Mouse (Mus musculus) CD8-positive naive resting alpha-beta T cell, adult 2 months (primary cell): Measurements from ENCODE around the gene Gm42906.

ENCODE experiments used
- DNase-seq, 2 experiments: peaks; one replicate each; pipeline ENCODE4 v3.0.0; 2022; ENCODE audit warnings: low read depth in 2 of 2, low spot score in 2 of 2

Gene Gm42906

DNA sequence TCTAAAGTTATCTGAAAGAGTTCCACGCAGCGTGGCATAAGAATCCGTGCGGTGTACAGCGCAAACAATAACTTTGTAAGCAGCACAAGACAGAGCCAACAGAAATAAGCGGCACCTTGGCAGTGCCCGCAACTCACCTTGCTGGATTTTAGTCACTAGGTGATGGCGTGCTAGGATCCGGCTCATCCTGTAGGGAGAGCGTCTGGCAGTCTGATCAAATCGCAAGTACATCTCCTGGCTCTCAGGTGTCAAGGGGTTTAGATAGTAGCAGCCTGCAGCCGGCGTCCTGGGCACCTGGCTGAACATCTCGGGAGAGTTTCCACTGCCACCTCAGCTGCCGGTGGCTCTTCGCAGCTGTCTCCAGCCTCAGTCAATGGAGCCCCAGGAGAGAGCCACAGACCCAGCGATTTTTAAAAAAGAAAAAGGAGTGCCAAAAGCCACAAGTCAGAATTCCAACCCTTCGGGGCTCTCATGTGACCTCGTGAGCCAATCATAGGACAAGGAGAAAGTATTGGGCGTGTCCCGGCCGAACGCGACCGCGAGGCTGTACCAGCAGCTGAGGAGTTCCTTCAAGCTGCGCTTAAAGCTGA is 238.1 kb downstream of the Gm42906 start:
- DNase-seq = no peak

DNA sequence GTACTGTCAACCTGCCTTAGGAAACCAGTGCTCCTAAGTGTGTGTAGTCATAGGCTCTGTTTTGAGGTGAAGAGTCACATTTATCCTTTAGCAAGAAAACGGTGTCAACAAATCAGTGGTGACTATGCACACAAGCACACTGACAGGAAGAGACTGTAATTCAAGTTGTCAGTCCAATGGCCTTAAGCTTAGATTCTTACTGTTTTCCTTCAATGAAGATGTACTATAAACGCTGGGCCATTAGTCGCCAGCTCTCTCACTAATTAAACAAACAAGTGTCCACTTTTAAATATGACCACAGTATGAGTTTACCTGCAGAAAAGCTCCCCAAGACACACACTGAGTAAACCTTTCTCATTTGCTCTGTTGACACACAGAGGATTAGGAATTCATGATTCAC is 238.6 kb downstream of the Gm42906 start:
- DNase-seq = no peak

DNA sequence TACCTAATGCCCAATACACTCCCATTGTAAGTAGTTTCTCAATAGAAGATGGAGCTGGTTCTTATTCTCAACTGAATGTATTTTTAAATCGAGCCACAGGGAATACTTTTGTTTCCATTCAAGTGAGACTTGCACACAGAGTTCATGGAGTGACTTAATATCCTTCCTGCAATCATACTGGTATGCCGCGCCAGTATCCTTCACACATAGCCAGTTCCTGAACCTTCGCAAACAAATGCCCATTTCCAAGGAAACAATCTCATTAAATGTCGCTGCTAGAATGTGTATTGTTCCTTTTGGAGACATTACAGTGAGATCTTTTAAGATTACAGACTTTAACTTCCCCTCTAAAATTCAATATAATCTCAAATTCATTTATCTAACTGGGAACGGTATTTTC is 239.3 kb downstream of the Gm42906 start:
- no peak for DNase-seq

DNA sequence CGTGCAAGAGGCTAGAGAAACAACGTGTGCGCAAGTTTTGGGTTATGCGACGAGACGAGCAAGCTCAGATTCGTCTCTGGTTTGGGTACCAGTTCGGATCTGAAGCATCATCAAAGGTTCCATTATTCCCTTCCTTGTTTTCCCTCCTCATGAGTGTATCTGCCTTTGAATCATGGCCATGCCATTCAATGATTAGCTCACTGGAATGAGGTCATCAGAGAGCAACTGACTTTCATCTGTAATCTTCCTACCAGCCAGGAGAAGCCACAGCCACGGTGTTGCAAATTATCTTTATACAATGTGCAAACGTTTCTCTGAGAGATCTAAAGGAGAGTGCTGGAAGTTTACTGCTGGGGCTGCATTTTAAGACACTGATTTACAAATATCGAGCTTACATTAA is 240.6 kb downstream of the Gm42906 start:
- no peak for DNase-seq

DNA sequence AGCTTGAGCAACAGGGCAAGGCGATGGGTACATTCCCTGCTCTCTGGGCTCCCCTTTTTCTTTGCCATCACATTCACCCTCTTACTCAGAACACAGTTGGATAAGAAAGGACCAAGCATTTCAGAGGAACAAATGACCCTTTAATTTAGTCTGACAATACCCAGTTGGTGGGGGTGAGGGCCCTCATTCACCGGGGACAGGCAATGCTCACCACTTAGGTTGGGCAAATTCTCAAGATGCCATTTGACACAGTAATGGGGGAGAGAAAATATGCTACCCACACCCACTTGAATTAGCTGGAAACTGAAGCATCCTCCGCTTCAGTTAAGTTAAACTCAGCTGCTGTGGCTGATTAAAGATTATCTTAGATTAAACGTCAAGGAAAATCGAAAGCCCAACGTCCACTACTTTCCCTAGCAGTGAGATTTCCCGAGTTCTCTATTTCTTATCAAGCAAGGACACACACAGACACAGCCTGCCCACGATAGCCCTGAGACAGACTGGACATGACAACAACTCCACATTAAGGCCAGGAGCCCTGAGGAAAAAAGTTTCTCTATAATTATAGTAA is 242.6 kb downstream of the Gm42906 start:
- no peak for DNase-seq

DNA sequence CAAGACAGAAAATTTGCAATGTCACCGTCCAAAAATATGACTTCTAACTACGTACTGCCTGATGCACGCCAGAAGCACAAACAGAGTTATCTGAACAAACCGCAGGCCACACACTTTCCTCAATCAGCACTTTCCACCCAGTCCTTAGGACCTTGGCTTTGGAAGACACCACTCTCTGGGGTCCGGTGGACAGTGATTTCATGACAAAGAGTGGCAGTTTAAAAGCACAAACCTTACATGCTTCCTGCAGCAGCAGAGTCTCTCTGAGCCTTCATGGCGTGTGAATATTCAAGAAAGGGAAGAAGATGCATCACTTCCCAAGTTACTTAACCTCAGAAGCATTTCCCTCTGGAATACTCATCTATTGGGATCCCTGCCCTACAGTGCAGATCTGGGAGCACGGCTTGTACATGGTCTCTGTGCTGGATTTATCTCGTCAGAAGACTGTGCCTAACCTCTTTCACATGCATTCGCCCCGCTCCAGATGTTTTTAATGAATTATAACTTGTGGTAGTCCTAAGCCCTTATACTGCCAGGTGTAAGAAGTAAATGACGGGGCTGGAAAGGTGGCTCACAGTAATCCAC is 244.2 kb downstream of the Gm42906 start:
- no peak for DNase-seq

DNA sequence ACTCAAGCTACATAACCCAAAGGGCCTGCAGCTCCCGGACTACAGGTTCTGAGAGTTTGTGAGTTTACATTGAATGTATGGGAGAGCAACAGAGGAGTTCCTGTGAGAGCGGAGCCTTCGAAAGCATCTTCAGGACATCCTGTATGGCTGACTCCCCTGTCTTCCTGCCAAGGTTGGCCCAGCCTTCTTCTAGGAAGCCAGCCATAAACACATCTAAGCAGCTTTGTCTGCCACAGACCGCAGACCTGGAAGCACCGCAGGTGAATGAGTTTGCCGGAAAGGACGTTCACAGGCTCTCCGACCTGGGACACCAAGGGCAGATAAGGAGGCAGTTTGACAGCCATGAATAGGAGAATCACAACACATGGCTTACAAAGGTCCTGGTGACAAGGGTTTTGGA is 246.7 kb downstream of the Gm42906 start:
- no peak for DNase-seq

DNA sequence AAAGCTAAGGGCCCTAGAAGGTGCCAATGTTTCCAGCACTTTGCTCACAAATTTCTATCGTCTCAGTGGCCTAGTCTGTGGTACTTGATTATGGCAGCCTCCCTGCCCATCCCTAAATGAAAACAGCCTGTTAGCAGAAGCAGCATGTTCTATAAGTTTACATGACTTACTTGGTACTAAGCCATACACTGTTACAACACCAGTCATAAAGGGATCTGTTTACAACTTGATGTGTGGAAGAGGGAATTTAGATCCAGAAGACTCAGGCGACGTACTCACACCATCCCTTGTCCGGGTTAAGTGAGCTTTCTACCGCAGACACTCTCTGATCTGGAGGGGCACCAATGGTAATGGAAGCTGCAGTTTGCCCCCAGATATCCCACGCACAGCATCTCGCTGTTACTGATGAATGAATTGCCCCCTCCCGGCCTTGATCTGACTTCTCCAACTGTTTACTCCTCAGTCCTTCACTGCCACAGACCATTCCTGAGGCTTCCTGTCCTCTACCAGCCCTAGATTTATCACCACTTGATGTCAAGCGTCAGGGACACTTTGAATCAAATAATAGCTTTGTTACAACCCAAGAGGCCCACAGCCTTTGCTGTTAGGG is 247.7 kb downstream of the Gm42906 start:
- no peak for DNase-seq

DNA sequence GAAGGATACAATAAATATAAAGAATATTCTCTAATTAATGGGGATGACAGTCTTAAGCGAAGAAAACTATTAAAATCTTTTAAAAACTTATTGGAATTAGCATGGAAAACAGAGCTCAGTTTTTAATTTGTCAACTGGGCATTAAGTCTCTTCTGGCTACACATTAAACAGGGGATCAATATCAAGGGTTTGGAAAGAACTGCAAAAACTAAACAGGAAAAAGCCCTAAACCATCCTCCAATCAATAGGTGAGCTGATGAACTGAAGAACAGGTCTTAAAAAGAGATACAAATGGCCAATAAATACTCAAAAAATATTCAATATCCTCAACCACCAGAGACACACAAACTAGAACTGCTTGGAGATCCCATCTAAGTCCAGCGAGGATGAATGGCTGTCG is 250.8 kb downstream of the Gm42906 start:
- no peak for DNase-seq

DNA sequence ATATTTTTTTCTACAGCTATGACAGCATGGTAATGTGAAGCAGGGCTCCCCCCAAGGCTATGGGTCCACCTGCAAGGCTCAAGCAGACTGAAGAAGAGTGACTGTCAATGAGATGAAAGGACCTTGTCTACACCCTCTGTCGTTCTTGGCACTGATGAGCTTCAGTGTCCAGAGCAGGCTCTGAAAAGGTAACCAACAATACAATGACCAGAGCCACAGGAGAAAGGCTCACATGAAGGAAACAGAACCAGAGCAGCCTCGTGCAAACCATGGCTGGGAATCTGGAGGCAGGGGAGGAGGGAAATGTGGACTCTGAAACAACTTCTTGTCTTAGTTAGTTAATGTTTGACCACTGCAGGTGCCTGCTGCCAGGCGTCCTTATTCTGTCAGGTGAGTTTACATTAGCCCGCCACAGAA is 252.1 kb downstream of the Gm42906 start:
- DNase-seq = no peak

DNA sequence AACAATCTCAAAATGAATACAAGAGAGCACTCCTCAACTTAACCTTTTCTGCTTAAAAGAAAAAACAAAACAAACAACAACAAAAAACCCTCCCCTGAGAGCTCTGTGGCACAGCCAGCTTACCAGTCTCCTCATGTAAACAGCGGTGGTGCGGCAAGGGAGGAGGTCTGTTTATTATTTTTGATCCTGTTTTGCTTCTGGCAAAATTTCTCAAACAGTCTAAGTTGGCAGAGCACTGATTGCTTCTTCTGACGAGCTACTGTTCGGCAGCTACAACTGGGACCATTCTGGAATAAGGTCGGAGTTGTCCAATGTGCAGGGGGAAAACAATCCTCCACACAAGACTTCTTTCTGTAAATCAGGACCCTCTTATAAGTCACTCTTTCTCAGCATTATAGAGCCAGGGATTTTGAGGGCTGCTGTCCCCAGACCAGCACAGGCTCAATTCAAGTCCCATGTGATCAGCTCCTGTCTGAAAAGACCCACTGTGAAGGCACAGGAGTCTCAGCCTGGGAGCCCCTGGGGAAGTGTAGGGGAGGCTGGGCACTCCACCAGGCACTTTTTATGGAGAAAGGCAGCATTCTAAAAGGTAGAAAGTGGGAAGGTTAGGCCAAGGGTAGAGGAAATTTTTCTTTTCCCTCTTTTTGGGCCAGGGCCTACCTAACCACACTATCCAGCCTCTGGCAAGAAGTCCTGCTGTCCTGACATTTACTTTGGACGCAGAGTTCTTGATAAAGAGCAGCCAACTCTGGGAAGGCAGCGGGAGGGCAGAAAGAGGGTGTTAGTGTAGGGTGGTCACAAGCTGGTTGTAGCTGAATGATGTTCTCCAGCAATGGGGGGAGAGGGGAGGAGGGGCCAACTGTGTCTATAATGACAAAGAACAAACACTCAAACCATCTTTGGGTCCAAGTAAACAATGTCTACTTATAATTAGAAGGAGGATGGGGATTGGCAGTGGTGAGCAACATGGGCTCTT is 253.2 kb downstream of the Gm42906 start:
- no peak for DNase-seq

DNA sequence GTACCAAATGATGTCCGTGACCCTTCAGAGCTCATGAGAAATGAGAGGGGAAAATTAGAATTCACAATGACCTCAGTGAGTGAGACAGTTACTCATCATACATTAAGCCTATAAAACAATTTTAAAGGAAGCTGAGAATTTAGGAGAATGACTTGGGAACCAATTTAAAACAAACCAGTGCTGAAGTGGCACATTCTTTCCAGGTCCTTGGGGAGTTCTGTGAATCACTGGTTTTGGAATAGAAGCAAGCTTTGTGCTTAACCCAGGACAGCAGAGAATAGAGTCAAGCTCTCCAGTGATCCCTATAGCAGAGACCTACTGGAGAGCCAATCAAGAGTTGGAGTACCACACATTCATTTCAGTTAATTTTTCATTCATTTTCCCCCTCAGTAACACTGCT is 254.2 kb downstream of the Gm42906 start:
- DNase-seq = no peak

DNA sequence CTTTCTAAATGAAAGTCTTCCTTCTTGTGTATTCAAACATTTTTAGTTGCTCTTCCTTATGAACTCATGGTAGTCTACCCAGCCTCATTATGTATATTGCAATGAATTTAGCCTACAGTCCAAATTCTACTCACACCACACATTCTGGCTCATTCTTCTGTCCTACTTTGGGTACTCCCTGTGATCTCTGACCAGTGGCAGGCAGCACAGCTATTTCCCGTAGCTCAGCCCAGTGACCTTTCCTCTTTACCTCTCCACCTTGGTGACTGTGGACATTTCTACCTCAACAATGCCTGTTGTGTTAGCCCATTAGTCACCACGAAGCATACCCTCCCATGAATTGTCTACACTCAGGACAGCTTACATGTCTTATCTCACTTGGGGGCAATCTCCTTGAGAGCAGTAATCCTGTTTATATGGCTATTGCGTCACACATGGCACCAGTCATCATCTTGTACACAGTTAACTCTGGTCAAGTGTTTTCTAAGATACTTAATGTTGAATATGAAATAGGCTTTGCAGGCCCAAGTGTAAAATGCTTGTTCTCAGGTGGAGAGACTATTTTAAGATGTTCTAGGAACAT is 257.7 kb downstream of the Gm42906 start:
- DNase-seq = no peak

DNA sequence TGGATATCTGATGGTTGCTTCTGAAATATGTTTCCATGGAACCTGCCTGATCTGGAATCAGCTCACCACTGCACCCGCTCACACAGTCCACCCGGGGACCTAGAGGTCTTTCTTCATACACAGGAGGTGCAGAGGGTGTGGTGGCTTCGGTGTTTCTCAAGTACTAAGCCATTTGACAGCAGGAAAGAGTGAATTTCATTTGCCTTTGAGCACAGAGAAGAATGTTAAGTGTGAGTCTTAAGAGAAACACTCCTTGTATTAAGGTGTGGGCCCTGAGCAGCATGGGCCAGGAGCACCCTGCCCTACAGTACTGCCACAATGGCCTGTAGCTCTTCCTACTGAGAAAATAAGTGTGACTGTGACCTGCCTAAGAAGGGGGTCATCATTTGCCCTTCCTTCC is 259.8 kb downstream of the Gm42906 start:
- DNase-seq = no peak

DNA sequence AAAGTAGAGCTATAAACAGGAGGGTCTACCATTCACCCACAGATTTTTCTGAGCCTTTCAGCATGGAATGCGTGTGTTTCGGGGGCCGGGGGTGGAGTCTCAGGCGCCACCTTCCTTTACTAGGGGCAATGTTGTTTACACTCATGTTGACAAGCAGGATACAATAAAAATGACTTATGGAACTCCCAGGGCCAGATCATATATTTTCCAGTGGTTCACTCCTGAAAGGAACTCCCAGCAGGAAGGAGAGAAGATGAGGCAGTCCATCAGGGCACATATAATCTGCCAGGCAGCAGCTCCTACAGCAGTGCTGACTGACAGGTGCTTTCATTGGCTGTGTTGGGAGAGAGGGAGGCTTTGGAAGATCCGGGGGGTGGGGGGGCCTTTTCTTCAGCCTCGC is 260.3 kb downstream of the Gm42906 start:
- DNase-seq = no peak

DNA sequence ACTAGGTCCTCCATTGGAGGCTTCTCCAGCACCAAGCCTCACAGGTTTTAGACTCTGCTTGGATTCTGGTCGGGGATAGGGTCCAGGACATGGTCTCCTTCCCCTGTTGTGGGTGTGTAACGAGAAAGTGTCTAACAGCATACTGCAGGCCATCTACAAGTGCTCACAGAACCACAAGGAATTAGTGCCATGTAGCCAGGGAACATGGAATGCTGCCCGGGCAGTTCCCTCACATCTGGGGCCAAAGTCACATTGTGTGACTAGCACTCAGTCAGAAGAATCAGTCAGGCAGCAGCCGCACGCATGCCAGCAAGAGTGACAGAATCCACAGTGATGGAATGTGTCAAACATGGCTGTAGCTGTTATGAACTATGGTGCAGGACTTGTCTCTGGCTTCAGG is 261.7 kb downstream of the Gm42906 start:
- no peak for DNase-seq

DNA sequence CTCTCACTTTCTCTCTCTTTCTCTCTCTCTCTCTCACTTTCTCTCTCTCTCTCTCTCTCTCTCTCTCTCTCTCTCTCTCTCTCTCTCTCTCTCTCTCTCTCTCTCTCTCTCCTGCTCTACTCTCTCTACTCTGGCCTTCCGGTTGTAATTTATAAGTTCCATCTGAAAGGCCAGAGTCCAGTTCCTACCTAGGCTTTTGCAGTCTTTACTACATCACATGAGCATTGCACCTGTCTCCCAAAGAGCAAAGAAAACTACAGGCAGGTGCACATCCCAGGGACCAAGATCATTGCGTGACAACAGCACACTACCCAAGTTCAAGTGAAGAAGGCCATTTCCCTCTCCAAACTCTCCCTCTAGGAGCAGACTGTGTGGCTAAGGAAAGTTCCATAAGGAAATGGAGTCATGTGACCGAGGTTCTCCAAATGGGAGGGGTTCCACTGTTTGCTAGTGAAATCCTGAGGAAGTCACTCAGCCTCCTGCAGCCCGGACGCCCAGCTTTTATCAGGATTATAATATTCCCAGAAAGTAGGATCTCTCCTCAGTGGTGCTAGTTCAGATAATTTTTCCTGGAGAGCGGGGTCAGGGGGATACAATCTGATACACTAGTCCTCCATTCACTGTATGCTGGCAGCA is 262.5 kb downstream of the Gm42906 start:
- DNase-seq = no peak

DNA sequence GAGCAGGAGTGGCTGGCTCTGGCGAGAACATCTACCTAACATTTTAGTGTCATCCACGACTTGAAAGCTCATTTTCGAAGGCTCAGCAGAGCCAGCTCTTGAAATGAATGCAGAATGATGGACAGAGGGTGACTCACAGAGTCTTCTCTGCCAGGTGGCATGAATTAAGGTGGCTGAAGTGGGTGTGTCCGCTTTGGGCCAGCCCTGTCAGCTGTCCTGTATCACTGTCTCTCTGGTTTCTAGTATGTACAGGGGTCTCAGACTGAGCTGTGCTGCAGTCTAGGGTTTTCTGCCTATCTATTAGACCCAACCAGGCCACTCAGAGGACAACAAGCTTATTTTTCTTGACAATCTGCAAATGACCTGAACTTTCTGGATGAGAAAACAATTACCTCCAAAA is 263.1 kb downstream of the Gm42906 start:
- DNase-seq = no peak

DNA sequence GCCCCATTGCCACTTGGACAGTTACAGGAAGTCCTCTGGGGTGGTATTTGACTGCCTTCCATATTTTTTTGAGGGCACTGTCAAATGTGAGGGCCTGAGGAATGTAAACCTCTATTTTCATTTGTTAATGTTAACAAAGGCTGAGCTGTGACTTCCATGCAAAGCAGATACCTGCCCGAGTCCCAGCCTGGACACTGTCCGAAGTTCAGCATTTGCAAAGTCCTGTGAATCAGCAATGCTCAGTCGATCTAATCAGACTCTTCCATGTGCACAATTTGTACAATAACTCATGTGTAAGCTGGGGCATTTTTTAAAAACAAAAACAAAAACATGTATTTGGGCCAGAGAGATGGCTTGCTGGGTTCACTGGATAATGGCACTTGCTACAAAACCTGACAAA is 265.3 kb downstream of the Gm42906 start:
- no peak for DNase-seq

DNA sequence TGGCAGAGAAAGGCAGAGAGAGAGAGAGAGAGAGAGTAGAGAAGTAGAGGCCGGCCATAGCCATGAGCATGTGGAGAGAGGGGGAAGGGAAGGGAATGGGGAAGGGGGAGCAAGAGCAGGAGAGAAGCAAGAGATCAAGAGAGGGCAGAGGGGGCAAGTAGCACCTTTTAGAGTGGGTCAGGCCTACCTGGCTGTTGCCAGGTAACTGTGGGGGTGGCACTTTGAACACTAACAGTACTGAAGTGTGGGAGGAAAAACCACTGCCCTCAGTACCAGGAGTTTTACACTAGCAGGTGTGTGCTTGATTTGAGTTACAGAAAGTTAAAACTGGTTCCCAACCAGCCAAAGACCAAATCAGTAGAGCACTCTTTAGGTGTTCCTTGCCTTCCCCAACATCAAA is 272.7 kb downstream of the Gm42906 start:
- no peak for DNase-seq

DNA sequence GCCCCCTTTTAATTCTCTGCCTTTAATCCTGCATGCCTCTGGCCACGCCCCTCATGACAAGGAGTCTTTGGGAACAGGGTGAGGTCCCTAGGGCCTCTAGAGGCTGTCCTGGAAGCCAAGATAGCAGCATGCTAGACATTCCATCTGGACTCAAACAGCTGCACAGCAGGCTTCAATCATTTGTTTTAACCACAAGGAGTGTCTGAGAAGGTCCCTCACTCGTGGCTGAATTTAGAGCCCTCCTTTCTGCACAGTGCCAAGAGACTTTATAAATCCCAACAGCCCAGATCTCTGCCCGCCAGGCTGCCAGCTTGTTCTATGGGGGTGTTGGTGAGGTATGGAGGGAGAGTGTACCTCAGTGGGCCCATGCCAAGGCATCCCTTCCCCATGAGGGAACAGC is 273.2 kb downstream of the Gm42906 start:
- DNase-seq = no peak
